Mouse (Mus musculus): Measurements from ENCODE around the gene Olfr733.

Gene Olfr733

GRCm38 (mm10) chr14:50301422-50301821 is at the start of gene Olfr733:
Gene Olfr733 (minus strand): TSS chr14:50301522.
- ATAC-seq (ENCODE audit: insufficient number of reproducible peaks, low FRiP score, low TSS enrichment) = no peak

- no peak for ATAC-seq (ENCODE audit: insufficient number of reproducible peaks, low FRiP score, low TSS enrichment)
These were observed 47.5 kb upstream of the Olfr733 start, which contains the start of gene Olfr735 for GRCm38 (mm10) chr14:50348796-50349195. Gene Olfr735 (minus strand): TSS chr14:50348872.

GRCm38 (mm10) chr14:50326661-50327060 is 25.3 kb upstream of the Olfr733 start, which contains the start of gene Olfr734:
Gene Olfr734 (minus strand): TSS chr14:50326761.
- ATAC-seq (ENCODE audit: insufficient number of reproducible peaks, low FRiP score, low TSS enrichment) = no peak

- no peak for ATAC-seq (ENCODE audit: insufficient number of reproducible peaks, low FRiP score, low TSS enrichment)
These were observed 17.2 kb downstream of the Olfr733 start, which contains the start of gene Olfr732 for GRCm38 (mm10) chr14:50284106-50284505. Gene Olfr732 (minus strand): TSS chr14:50284206.
